Mouse (Mus musculus): ENCODE measurements around the gene Dnah12. TPM values are rescaled to one million over a fixed set of nuclear protein-coding genes. Genes with fewer than 3 reads are reported as not detected.

Dnah12 gene
- polyA plus RNA-seq, 1 experiment = not detected

- peaks cover 8% of the 10 kb centered on the region for H3K27me3 ChIP-seq (ENCODE audit: control insufficient read depth, insufficient read depth, insufficient read length)
- no peak for TF ChIP-seq MAX (IDR thresholded peaks at IDR 0.05; ENCODE audit: low read depth)
- no peak for TF ChIP-seq USF1 (IDR thresholded peaks at IDR 0.05; ENCODE audit: low read depth)
- no peak for TF ChIP-seq TCF12 (IDR thresholded peaks at IDR 0.05; ENCODE audit: insufficient read depth, poor library complexity, severe bottlenecking)
- TF ChIP-seq MYOG (IDR thresholded peaks at IDR 0.05; ENCODE audit: control insufficient read depth in 1 of 3, insufficient read depth in 1 of 3, insufficient read length in 2 of 3, low read depth in 2 of 3) = no peak
- TF ChIP-seq POLR2A (IDR thresholded peaks at IDR 0.05; ENCODE audit: insufficient read length, low read depth) = no peak
- no peak for TF ChIP-seq TCF3 (IDR thresholded peaks at IDR 0.05; ENCODE audit: insufficient read length, low read depth)
- no peak for TF ChIP-seq POLR2AphosphoS2 (IDR thresholded peaks at IDR 0.05; ENCODE audit: insufficient read length, low read depth)
- TF ChIP-seq REST (IDR thresholded peaks at IDR 0.05; ENCODE audit: insufficient read depth, insufficient read length) = no peak
- no peak for TF ChIP-seq SRF (IDR thresholded peaks at IDR 0.05; ENCODE audit: control insufficient read depth, insufficient read length, low read depth)
- TF ChIP-seq CEBPB (IDR thresholded peaks at IDR 0.05; ENCODE audit: insufficient read depth, poor library complexity, severe bottlenecking) = no peak
- TF ChIP-seq MYOD1 (IDR thresholded peaks at IDR 0.05; ENCODE audit: control insufficient read depth in 1 of 3, insufficient read length in 2 of 3, low read depth in 2 of 3) = no peak
- no peak for TF ChIP-seq E2F4 (IDR thresholded peaks at IDR 0.05; ENCODE audit: insufficient read depth)
- H3K36me3 ChIP-seq (ENCODE audit: control insufficient read depth, insufficient read depth) = no peaks in the 10 kb centered on the region
- H3K4me3 ChIP-seq = no peak overlapping the region
- no peaks in the 10 kb centered on the region for H3K79me2 ChIP-seq (ENCODE audit: control insufficient read depth, insufficient read depth)
- no peak overlapping the region for H3ac ChIP-seq (ENCODE audit: control insufficient read depth, insufficient read length)
- no peak overlapping the region for H3K4me2 ChIP-seq (ENCODE audit: low read depth)
These were observed 188.6 kb downstream of the Dnah12 start for GRCm38 (mm10) chr14:26881700-26882099.

GRCm38 (mm10) chr14:26887244-26887643, 194.2 kb downstream of the Dnah12 start:
- Histone ChIP-seq H3K36me3 (ENCODE audit: control insufficient read depth, insufficient read depth) (no peaks in the 10 kb centered on the region), H3K4me2 (ENCODE audit: low read depth) (no peak overlapping the region), H3K79me2 (ENCODE audit: control insufficient read depth, insufficient read depth) (no peaks in the 10 kb centered on the region), H3K27me3 (ENCODE audit: control insufficient read depth, insufficient read depth, insufficient read length) (peaks cover 10% of the 10 kb centered on the region), H3ac (ENCODE audit: control insufficient read depth, insufficient read length) (no peak overlapping the region), H3K4me3 (no peak overlapping the region)
- TF ChIP-seq E2F4 (IDR thresholded peaks at IDR 0.05; ENCODE audit: insufficient read depth) (no peak), MYOG (IDR thresholded peaks at IDR 0.05; ENCODE audit: control insufficient read depth in 1 of 3, insufficient read depth in 1 of 3, insufficient read length in 2 of 3, low read depth in 2 of 3) (no peak), REST (IDR thresholded peaks at IDR 0.05; ENCODE audit: insufficient read depth, insufficient read length) (no peak), SRF (IDR thresholded peaks at IDR 0.05; ENCODE audit: control insufficient read depth, insufficient read length, low read depth) (no peak), POLR2AphosphoS2 (IDR thresholded peaks at IDR 0.05; ENCODE audit: insufficient read length, low read depth) (no peak), TCF3 (IDR thresholded peaks at IDR 0.05; ENCODE audit: insufficient read length, low read depth) (no peak), TCF12 (IDR thresholded peaks at IDR 0.05; ENCODE audit: insufficient read depth, poor library complexity, severe bottlenecking) (no peak), MAX (IDR thresholded peaks at IDR 0.05; ENCODE audit: low read depth) (no peak), USF1 (IDR thresholded peaks at IDR 0.05; ENCODE audit: low read depth) (no peak), CEBPB (IDR thresholded peaks at IDR 0.05; ENCODE audit: insufficient read depth, poor library complexity, severe bottlenecking) (no peak)

DNA sequence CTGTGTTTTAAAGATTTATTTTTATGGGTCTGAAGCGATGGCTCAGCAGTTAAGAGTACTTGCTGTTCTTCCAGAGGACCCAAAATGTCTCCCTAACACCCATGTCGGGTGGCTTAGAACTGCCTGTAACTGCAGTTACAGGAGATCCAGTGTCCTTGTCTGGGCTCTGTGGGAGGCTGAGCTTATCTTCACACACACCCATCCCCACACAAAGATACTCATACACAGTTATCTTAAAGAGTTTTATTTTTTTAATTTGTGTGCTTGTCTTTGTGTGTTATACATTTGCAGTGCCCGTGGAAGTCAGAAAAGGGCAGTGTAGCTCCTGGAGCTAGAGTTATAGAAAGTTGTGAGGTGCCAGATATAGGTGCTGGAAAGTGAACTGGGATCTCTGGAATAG, 197.7 kb downstream of the Dnah12 start:
- no peak overlapping the region for H3ac ChIP-seq (ENCODE audit: control insufficient read depth, insufficient read length)
- peaks cover 12% of the 10 kb centered on the region for H3K27me3 ChIP-seq (ENCODE audit: control insufficient read depth, insufficient read depth, insufficient read length)
- TF ChIP-seq TCF12 (IDR thresholded peaks at IDR 0.05; ENCODE audit: insufficient read depth, poor library complexity, severe bottlenecking) = no peak
- TF ChIP-seq MYOG (IDR thresholded peaks at IDR 0.05; ENCODE audit: control insufficient read depth in 1 of 3, insufficient read depth in 1 of 3, insufficient read length in 2 of 3, low read depth in 2 of 3) = no peak
- TF ChIP-seq POLR2A (IDR thresholded peaks at IDR 0.05; ENCODE audit: insufficient read length, low read depth) = no peak
- no peak for TF ChIP-seq REST (IDR thresholded peaks at IDR 0.05; ENCODE audit: insufficient read depth, insufficient read length)
- no peak for TF ChIP-seq TCF3 (IDR thresholded peaks at IDR 0.05; ENCODE audit: insufficient read length, low read depth)
- no peak for TF ChIP-seq MYOD1 (IDR thresholded peaks at IDR 0.05; ENCODE audit: control insufficient read depth in 1 of 3, insufficient read length in 2 of 3, low read depth in 2 of 3)
- TF ChIP-seq E2F4 (IDR thresholded peaks at IDR 0.05; ENCODE audit: insufficient read depth) = no peak
- TF ChIP-seq USF1 (IDR thresholded peaks at IDR 0.05; ENCODE audit: low read depth) = no peak
- TF ChIP-seq MAX (IDR thresholded peaks at IDR 0.05; ENCODE audit: low read depth) = no peak
- TF ChIP-seq POLR2AphosphoS2 (IDR thresholded peaks at IDR 0.05; ENCODE audit: insufficient read length, low read depth) = no peak
- TF ChIP-seq SRF (IDR thresholded peaks at IDR 0.05; ENCODE audit: control insufficient read depth, insufficient read length, low read depth) = no peak
- no peak for TF ChIP-seq CEBPB (IDR thresholded peaks at IDR 0.05; ENCODE audit: insufficient read depth, poor library complexity, severe bottlenecking)

GRCm38 (mm10) chr14:26894392-26894791, 201.3 kb downstream of the Dnah12 start, which contains the start of gene Asb14:
Asb14 (plus strand) TSS chr14:26894557.
- Histone ChIP-seq H3K36me3 (ENCODE audit: control insufficient read depth, insufficient read depth) (no peaks in the 10 kb centered on the region), H3K4me3 (no peak within 1 kb of the TSS), H3K4me2 (ENCODE audit: low read depth) (peak within 1 kb of the TSS; percentile 24), H3ac (ENCODE audit: control insufficient read depth, insufficient read length) (no peak within 1 kb of the TSS), H3K27me3 (ENCODE audit: control insufficient read depth, insufficient read depth, insufficient read length) (peaks cover 30% of the 10 kb centered on the region), H3K79me2 (ENCODE audit: control insufficient read depth, insufficient read depth) (no peaks in the 10 kb centered on the region)
- TF ChIP-seq POLR2AphosphoS2 (IDR thresholded peaks at IDR 0.05; ENCODE audit: insufficient read length, low read depth) = no peak
- no peak for TF ChIP-seq POLR2A (IDR thresholded peaks at IDR 0.05; ENCODE audit: insufficient read length, low read depth)
- TF ChIP-seq CEBPB (IDR thresholded peaks at IDR 0.05; ENCODE audit: insufficient read depth, poor library complexity, severe bottlenecking) = no peak
- TF ChIP-seq REST (IDR thresholded peaks at IDR 0.05; ENCODE audit: insufficient read depth, insufficient read length) = no peak
- TF ChIP-seq MAX (IDR thresholded peaks at IDR 0.05; ENCODE audit: low read depth) = no peak
- TF ChIP-seq TCF12 (IDR thresholded peaks at IDR 0.05; ENCODE audit: insufficient read depth, poor library complexity, severe bottlenecking) = no peak
- TF ChIP-seq SRF (IDR thresholded peaks at IDR 0.05; ENCODE audit: control insufficient read depth, insufficient read length, low read depth) = no peak
- TF ChIP-seq TCF3 (IDR thresholded peaks at IDR 0.05; ENCODE audit: insufficient read length, low read depth) = no peak
- no peak for TF ChIP-seq MYOG (IDR thresholded peaks at IDR 0.05; ENCODE audit: control insufficient read depth in 1 of 3, insufficient read depth in 1 of 3, insufficient read length in 2 of 3, low read depth in 2 of 3)

More for the DNA sequence above, 197.7 kb downstream of the Dnah12 start:
- H3K36me3 ChIP-seq (ENCODE audit: control insufficient read depth, insufficient read depth) = no peaks in the 10 kb centered on the region
- H3K4me2 ChIP-seq (ENCODE audit: low read depth) = no peak overlapping the region
- no peaks in the 10 kb centered on the region for H3K79me2 ChIP-seq (ENCODE audit: control insufficient read depth, insufficient read depth)
- no peak overlapping the region for H3K4me3 ChIP-seq

Measured in myocyte (in vitro differentiated cells).